Mouse (Mus musculus): ENCODE data around the gene Sbno2.

GRCm38 (mm10) chr10:80025463-80025862 is 79.9 kb downstream of the Sbno2 start:
- TF ChIP-seq CTCF (IDR thresholded peaks at IDR 0.05; ENCODE audit: borderline replicate concordance, insufficient read depth, low read depth, low read length) (no peak), POLR2A (IDR thresholded peaks at IDR 0.05; ENCODE audit: borderline replicate concordance, insufficient read depth, low read length) (no peak)
